Mouse (Mus musculus): ENCODE measurements around the gene Odf3l1. TPM values are rescaled to one million over a fixed set of nuclear protein-coding genes. Genes with fewer than 3 reads are reported as not detected.

The Odf3l1 gene
- total and polyA plus RNA-seq, 3 experiments, result not detected

DNA sequence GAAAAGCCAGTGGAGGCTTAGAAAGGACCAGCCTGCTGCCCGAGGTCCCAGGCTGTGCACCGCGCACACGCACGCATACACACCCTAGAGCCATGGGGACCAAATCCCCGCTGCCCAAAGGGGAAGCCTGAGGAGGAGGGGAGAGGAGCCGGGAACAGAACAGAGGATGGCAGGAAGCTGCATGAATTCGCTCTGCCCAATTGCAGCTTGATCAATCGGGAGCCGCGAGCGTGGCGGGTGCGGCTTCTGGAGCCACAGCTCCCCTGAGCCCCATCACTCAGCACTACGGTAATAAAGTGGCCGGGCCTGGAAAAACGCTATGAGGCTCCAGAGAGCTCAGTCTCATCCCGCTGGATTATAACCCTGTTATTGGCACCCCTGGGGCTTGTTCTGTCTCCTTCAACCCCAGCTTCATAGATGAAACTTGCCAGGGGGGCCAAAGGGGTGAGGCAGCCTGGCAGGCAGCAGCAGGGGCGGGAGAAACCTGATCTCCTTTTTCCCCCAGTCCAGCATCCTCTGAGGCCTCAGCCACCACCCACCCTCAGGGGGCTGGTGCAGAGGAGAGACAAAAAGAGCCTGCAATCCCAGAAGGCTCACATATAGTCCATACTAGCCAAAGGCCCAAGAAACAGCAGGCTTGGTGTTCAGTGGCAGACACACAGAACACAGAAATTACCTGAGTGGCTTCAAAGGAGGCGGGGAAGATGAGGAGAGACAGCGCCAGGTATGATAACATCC is 38.8 kb downstream of the Odf3l1 start:
- H3K4me1 ChIP-seq (ENCODE audit: control insufficient read depth in 1 of 2, insufficient read depth in 2 of 2, low read length in 2 of 2), result no peaks in the 10 kb centered on the region
- DNase-seq (ENCODE audit: low read depth, low spot score), result no peak
- H3K79me2 ChIP-seq (ENCODE audit: control insufficient read depth, insufficient read depth, low read length, poor library complexity), result no peaks in the 10 kb centered on the region
- TF ChIP-seq ZNF384 (IDR thresholded peaks at IDR 0.05; ENCODE audit: low read depth, low read length) (no peak), TAL1 (IDR thresholded peaks at IDR 0.05; ENCODE audit: low read length) (no peak), KAT2A (conservative IDR thresholded peaks at IDR 0.05; ENCODE audit: low read depth, low read length) (no peak), ZKSCAN1 (IDR thresholded peaks at IDR 0.05; ENCODE audit: low read depth, low read length) (no peak), MAX (IDR thresholded peaks at IDR 0.05; ENCODE audit: low read length) (no peak), USF2 (IDR thresholded peaks at IDR 0.05; ENCODE audit: borderline replicate concordance in 1 of 2, insufficient read depth in 1 of 2, low read depth in 1 of 2, low read length in 2 of 2) (no peak), GATA1 (IDR thresholded peaks at IDR 0.05; ENCODE audit: low read depth, low read length) (no peak), POLR2A (IDR thresholded peaks at IDR 0.05; ENCODE audit: control insufficient read depth in 1 of 2, insufficient read depth in 1 of 2, low read depth in 1 of 2, low read length in 2 of 2, poor library complexity in 1 of 2) (no peak), MYC (IDR thresholded peaks at IDR 0.05; ENCODE audit: low read depth, low read length) (no peak), ZMIZ1 (IDR thresholded peaks at IDR 0.05; ENCODE audit: low read depth, low read length) (no peak), SMC3 (IDR thresholded peaks at IDR 0.05; ENCODE audit: low read depth, low read length) (no peak), CHD2 (IDR thresholded peaks at IDR 0.05; ENCODE audit: low read length) (no peak), JUND (IDR thresholded peaks at IDR 0.05; ENCODE audit: low read depth, low read length) (no peak), UBTF (IDR thresholded peaks at IDR 0.05; ENCODE audit: borderline replicate concordance, insufficient read depth, low read depth, low read length) (no peak), HCFC1 (IDR thresholded peaks at IDR 0.05; ENCODE audit: low read depth, low read length) (no peak), CTCF (IDR thresholded peaks at IDR 0.05 in 2 of 3, conservative IDR thresholded peaks at IDR 0.05 in 1 of 3; ENCODE audit: control insufficient read depth in 1 of 3, insufficient read depth in 1 of 3, low read depth in 2 of 3, low read length in 3 of 3, poor library complexity in 1 of 3, severe bottlenecking in 1 of 3) (no peak), USF1 (IDR thresholded peaks at IDR 0.05; ENCODE audit: low read depth, low read length) (no peak), GABPA (IDR thresholded peaks at IDR 0.05; ENCODE audit: low read depth, low read length) (no peak), ELF1 (IDR thresholded peaks at IDR 0.05; ENCODE audit: low read depth, low read length) (no peak), BHLHE40 (IDR thresholded peaks at IDR 0.05; ENCODE audit: borderline replicate concordance, low read depth, low read length) (no peak)
- no peak overlapping the region for H3K9ac ChIP-seq (ENCODE audit: control insufficient read depth, low read depth, low read length, poor library complexity, severe bottlenecking)
- H3K27ac ChIP-seq (ENCODE audit: control insufficient read depth, low read depth, low read length), result no peak overlapping the region
- no peak overlapping the region for H3K4me3 ChIP-seq (ENCODE audit: control insufficient read depth in 1 of 2, insufficient read depth in 1 of 2, low read depth in 2 of 2, low read length in 2 of 2)
- no peaks in the 10 kb centered on the region for H3K9me3 ChIP-seq (replicated peaks; ENCODE audit: insufficient read depth, low read length)
- peaks cover 0 to 14% of the 10 kb centered on the region in 2 experiments; a peak in 3 of 4 replicates for H3K27me3 ChIP-seq (ENCODE audit: control insufficient read depth in 1 of 2, insufficient read depth in 2 of 2, low read length in 2 of 2)
- H3K36me3 ChIP-seq (ENCODE audit: control insufficient read depth in 1 of 2, insufficient read depth in 2 of 2, low read length in 2 of 2), result no peaks in the 10 kb centered on the region

DNA sequence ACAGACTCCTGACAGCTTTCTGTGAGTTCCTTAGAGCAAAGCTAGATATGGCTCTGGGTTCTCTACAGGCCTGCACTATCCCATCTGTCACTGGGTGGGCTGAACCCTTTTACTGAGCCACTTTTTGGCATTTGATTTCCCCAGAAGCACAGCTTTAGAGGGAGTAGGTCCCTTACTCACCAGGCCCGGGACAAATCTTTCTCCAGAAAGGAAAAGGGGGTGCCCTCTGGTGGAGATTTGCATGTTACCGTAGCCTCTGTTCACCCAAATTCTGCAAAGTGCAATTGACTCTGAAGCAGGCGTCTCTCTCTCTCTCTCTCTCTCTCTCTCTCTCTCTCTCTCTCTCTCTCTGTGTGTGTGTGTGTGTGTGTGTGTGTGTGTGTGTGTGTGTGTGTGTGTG is 39.6 kb downstream of the Odf3l1 start:
- Histone ChIP-seq H3K27ac (ENCODE audit: control insufficient read depth, low read depth, low read length) (no peak overlapping the region), H3K4me3 (ENCODE audit: control insufficient read depth in 1 of 2, insufficient read depth in 1 of 2, low read depth in 2 of 2, low read length in 2 of 2) (no peak overlapping the region), H3K9ac (ENCODE audit: control insufficient read depth, low read depth, low read length, poor library complexity, severe bottlenecking) (no peak overlapping the region), H3K36me3 (ENCODE audit: control insufficient read depth in 1 of 2, insufficient read depth in 2 of 2, low read length in 2 of 2) (no peaks in the 10 kb centered on the region), H3K9me3 (replicated peaks; ENCODE audit: insufficient read depth, low read length) (no peaks in the 10 kb centered on the region), H3K4me1 (ENCODE audit: control insufficient read depth in 1 of 2, insufficient read depth in 2 of 2, low read length in 2 of 2) (no peaks in the 10 kb centered on the region), H3K27me3 (ENCODE audit: control insufficient read depth in 1 of 2, insufficient read depth in 2 of 2, low read length in 2 of 2) (peaks cover 0 to 12% of the 10 kb centered on the region in 2 experiments; a peak in 3 of 4 replicates), H3K79me2 (ENCODE audit: control insufficient read depth, insufficient read depth, low read length, poor library complexity) (no peaks in the 10 kb centered on the region)
- DNase-seq (ENCODE audit: low read depth, low spot score), result peak; percentile 10
- no peak for TF ChIP-seq KAT2A (conservative IDR thresholded peaks at IDR 0.05; ENCODE audit: low read depth, low read length)
- TF ChIP-seq CTCF (IDR thresholded peaks at IDR 0.05 in 2 of 3, conservative IDR thresholded peaks at IDR 0.05 in 1 of 3; ENCODE audit: control insufficient read depth in 1 of 3, insufficient read depth in 1 of 3, low read depth in 2 of 3, low read length in 3 of 3, poor library complexity in 1 of 3, severe bottlenecking in 1 of 3), result peak in 2 of 3 experiments; percentile 33 to 34; a peak in 4 of 6 replicates
- 0 out of 2 replicates have a peak, but pooled peaks have one; percentile 26 for TF ChIP-seq SMC3 (IDR thresholded peaks at IDR 0.05; ENCODE audit: low read depth, low read length)
- no peak for TF ChIP-seq POLR2AphosphoS5 (IDR thresholded peaks at IDR 0.05; ENCODE audit: borderline replicate concordance, low read depth, low read length)
